Mouse (Mus musculus) kidney, postnatal 10 days (tissue): ENCODE results near the gene Zfp213.
A peak's percentile ranks its signal among the peaks of the same experiment; 100 is the strongest.

Source experiments
- DNase-seq: peaks from one replicate; pipeline ENCODE4 v3.0.0; 2021; ENCODE audit warnings: mixed read lengths

The Zfp213 gene

DNA sequence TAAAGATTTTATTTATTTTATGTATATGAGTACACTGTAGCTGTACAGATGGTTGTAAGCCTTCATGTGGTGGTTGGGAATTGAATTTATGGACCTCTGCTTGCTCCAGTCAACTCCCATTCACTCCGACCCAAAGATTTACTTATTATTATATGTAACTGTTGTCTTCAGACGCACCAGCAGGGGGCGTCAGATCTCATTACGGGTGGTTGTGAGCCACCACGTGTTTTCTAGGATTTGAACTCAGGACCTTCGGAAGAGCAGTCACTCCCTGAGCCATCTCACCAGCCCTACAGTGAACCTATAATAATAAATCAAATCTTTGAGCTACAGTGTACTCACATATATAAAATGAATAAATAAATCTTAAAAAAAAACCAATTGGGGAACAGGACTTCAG, 8.0 kb upstream of the Zfp213 start:
- DNase-seq: no peak

DNA sequence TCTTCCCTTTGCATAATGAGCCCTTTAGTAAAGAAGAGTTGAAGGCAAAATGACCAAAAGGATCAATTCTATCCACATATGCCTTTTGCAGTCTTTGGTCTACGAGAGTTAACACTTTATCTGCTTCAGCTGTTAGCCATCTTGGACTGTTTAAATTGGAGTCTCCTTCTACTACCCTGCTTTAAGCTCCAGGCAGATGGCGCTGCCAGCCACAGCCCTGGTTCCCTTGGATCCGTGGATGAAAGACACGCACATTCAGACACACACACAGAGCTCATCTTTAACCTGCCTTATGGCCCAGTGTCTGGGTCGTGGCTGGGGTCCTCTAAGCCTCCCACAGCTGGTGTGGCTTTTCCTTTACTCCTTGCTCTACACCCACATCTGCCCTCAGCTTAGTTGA, 7.0 kb upstream of the Zfp213 start:
- DNase-seq: peak; percentile 40

DNA sequence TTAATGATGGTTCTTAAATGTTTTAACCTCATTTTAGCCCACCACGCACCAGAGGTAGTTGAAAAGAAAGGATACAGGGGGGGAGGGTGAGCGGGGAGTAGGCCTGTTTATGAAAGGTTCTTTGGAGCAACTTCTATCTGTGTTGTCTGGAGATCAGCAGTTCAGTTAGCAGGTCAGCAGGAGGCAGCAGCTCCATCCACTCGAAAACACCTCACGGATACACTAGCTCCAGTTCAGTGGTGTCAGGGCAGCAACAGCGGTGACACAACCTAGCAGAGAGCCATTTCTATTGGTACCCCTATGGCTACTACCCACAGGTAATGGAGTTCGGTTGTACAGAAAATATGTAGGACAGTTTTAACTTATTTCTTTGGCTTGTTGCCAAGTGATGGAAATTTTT, 6.0 kb upstream of the Zfp213 start:
- DNase-seq: peak; percentile 64

DNA sequence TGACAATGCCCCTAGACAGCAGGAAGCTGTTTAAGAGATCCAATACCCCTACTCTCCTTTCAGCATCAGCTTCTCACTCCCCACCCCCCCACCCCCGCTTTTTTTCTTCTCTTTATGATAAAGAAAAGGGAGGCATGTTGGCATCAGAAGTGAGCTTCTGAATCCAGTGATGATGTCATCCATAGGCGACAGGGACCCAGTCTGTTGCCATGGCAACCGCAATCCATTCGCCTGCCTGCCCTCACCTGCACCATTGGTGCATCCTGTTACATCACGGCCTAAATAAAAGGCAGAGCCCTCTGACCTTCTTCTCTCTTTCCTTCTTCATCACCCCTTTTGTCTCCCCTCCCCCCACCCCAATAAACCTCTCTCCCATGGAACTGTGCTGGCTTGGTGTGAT, 4.3 kb upstream of the Zfp213 start:
- DNase-seq: no peak

DNA sequence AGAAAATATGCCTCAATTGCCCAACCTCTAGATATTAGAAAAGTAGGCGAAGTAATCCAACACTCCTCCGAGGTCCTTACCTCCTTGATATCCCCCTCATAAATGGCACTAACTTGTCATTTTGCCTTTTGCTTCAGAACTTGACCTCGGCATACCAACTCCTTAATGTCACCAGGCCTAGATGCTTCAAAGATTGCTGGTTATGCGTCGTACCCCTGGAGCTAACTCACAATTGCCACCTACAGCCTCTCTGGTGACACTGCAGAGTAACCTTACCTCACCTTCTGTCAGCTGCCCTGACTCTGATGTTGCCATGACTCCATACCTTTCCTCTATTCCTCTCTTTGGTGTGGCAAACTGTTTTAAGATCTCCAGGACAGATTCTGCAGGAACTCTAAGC, 2.7 kb upstream of the Zfp213 start:
- no peak for DNase-seq

DNA sequence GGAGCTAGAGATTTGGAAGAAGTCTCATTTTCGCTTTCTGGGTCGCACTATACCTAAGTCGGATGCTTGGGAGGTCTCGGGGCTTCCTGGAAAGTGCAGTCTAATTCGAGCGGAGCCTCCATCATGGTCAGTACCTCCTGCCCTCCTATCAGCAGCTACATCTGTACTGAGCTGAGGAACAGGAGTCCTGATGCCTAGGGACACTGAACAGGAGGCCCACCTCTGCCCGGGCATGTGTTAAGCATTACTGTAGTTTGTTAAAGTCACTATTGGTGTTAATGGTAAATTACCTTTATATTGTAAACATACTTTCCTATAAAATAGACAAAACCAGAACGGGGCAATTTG, 304 bp upstream of the Zfp213 start:
- DNase-seq: no peak

DNA sequence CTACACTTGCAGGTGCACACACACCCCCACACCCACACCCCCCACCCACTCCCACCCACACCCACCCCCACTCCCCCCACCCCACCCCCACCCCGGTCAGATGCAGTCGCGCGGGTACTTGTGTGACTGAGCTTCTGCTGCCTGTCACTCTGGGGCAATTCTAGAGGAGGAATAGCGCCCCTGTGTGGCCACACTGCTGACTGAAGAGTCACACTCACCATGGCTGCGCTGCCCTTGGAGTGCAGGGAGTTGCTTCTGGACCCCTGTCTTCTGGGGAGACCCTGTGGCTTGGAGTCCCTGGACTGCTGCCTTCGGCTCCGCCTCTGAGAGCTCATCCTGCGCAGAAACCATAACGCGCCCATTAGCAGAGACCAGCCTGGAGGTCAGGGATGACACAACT, 4.3 kb downstream of the Zfp213 start:
- DNase-seq: peak; percentile 69

DNA sequence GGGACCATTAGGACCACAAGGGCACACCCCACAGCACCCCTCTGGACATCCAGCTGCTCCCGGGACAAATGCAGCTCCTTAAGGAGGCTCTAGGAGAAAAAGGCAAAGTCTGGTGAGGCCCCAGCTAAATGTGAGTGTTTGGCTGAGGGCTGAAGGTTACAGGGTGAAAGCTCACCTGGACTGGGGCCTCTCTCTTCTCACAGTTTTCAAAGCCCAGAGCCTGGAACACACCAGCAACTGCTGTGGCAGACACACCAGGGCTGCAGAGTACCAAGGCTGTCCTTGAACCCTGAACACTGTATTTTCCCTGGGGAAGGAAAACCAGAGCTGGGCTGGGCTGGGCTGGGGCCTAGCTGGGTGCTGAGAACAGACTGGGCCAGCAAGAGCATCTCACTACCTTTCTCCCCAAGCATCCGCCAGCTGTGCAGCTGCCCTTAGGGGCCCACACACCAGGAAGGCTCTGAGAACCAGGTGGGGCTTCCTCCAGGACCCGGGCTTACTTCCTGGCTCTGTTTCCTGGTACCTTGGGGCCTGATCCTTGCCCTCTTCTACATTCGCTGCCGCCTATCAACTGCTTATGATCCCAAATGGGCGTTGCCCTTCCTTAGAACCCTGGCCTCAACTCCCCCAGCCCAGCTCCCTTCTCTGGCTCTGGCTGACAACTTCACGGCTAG, 8.7 kb downstream of the Zfp213 start:
- no peak for DNase-seq

DNA sequence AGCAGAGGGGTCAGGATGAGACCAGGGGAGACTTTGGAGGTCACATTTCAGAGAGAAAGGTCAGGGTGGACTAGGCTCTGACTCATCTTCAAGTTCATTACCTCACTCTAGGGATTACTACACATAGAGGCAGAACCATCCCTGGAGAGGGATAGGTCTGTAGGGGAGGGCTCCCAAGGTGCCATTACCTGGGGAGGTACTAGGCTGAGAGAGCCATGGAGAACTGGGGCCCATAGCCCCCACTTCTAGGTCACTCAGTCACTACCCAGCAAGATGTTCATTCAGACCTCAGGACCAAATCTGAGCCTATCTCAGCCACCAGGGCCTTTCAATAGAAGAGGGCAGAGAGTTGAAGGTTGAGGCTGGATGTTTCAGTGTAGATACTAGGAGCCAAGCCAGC, 9.7 kb downstream of the Zfp213 start:
- DNase-seq: no peak

DNA sequence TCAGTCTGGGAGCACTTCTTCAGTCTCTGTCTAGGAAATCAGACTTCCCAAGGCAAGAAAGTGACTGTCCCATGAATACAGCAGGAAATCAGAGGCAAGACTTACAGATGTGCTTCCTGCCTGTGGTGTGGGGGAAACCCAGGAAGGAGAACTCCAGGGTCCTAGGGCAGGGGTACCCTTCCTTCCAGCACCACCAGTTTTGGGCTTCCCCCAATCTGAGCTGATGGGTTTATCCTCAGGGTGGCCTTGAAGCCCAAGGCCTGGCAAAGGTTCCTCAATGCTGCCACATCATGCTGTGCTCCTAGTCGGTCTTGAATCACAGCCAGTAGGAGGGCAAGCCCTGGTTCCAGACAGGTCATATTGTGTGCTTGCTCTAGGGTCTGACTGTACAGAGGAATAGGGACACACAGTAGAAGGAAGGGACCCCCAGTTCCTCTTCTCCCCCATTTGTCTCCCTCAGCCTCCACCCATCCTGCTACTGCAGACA, 10.4 kb downstream of the Zfp213 start:
- DNase-seq: no peak

DNA sequence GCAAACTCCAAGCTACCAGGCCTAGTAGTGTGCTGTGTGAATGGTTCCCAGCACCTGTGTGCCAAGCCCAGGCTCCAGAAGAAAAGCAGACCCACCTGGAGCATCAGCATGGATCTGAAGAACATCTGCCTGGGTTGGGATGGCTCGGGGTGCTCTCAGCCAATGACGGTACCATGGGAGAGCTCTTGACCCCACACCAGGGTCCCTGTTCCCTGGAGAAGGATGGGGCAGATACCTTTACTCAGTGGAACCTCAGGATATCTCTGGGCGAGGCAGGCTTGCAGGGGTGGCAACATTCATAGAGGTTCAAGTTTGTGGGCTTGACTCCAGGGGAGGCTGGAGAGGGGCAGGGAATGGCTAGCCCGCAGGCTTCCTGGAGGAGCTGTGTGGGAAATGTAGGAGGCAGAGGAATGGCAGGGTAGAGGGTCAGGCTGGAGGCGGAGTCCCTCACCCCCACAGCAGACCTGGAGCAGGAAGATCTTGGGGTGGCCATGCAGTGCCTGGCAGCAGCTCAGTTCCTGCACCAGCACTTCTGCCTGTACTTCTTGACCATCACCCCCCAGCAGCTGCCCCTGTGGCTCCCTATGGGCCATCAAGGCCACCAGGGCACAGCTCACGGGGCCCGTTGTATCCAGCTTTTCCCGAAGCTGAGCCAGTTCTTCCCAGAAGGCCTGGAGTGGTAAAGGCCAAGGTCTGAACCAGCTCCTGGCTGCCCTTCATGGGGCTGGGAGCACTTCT, 11.0 kb downstream of the Zfp213 start:
- DNase-seq: no peak

DNA sequence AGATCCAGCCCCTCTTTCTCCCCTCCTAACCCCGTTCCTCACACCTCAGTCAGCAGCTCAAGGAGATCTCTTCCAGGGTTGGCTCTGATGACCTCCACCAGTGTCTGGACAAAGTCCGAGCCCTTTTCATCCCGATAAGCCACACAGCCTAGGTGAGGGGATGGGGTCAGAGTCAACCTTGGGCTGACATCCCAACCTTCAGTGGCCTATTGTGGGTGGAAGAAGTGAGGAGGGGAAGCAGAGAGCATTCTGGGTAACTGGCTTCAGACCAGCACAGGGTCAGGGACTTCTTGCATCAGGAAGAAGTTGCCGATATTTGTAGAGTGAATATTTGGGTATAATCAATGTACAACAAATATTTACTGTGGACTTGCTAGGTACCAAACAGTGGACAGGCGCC, 12.1 kb downstream of the Zfp213 start:
- DNase-seq: no peak

DNA sequence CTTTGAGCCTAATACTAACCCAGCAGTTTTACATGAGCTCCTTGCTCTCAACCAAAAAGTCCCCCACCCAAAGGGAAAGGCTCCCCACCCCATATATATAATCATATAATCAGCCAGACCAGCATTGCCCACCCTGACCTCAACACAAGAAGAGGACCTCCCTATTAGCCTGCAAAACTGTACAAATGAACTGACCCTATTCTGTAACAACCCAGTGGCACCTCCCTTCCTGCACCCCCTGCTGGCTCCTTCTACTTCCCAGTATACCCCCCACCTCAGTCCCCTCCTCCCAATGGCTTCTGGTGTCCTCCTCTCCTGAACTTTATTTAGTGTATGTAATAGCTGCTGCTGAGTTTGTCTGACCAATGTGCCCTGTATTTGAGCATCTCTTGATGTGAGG, 12.6 kb downstream of the Zfp213 start:
- DNase-seq: no peak

DNA sequence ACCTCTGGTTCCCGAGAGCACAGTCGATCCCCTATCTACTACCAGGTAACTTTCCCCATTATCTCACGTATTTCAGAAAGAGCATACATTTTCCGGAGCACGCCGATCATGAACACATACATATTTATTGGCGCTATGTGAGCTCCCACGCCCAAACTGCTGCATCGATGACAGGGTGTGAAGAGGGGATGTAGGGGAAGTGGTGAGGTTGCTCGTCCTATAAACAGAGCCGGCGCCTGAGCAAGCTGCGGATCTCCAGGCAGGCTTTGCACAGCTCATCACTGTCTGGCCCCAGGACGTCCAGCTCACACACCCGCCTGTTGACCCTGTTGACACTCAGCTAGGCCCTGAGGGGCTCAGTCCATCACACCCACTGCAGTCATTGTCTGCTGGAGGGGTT, 13.2 kb downstream of the Zfp213 start:
- DNase-seq: peak; percentile 28

DNA sequence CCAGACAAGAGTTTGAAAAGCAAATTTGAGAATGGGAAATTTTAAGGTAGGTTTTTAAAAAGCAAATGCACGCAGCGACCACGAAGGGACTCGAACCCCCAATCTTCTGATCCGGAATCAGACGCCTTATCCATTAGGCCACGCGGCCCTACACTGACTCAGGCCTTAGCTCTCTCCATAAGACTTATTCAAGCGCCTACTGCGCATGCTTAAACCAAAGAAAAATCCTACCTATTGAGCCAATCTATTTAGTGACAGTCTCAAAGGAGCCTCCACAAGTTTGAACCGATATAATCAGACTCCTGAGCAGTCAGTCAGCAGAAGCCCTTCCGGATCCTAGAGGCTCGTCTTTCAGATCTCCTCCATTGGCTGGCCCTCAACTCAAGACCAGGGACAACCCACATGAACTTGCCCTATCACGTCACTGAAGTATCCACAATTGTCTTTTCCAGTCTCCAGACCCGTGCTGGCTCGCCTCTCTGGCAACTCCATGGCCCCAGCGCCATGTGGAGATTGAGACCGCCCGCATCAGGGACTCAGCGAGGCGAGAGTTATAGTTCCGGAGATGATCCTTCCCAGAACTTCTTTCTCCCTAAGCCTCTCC, 13.7 kb downstream of the Zfp213 start:
- peak; percentile 91 for DNase-seq

DNA sequence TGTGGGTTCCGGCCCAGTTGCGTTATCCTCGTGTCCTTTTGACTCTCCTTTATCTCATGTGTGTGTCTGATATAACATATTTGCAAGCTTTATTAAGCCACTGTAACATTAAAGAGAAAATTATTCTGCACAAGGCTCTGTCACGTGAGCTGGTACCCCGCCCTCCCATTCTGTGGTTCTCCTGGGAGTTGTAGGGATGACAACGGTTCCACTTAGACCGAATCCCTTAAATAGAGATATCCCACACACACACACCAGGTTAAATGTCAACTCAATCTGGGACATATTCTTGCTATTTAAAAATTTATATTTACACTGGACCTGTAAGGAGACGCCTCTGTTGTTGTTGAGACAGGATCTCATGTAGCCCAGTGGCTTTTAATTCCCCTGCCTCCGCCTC, 14.6 kb downstream of the Zfp213 start:
- DNase-seq: no peak

DNA sequence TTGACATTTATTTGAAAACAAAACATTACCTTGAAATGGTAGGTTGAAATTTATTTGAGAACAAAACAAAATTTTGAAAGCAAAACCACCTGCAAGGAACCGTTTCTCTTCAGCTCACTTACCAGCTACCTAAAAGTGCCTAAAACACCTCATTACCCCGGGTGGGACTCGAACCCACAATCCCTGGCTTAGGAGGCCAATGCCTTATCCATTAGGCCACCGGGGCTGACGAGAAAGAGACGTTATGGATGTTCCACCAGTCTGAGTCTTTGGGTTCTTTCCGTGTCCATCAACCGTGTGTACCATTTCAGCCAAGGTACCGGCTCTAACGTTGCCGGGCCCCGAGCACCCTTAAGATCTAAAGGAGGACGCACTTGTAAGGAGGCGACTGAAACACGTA, 15.4 kb downstream of the Zfp213 start:
- peak; percentile 82 for DNase-seq

DNA sequence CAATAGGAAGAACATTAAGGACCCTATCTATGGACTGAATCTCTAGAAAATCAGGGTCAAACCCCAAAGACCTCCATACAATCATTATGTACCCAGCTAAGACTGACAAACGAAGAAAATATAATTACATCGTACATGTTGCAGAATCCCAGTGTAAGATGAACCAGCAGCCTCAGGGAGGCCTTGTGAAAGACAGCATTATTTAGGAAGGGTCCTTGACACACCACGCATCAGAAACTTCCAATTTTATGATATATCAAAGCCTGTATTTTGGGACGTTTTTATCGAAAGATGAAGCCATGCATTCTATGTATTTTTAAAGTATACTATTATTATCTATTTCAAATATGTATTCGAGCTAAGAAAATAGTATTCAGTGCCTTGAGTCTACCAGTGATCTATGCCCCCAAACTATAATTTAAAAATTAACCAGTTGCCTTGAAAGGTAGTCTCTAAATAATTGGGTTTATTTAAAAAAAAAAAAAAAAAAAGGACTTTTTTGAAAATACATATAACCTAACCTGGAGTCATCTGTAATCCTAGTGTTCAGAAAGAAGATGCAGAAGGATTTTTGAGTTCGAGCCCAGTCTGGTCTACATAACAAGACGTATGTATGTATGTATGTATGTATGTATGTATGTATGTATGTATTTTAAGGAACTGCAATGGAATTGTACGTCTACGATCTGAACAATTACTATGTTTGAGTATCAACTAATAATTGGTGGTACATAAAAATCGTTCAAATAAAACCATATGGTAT, 16.2 kb downstream of the Zfp213 start:
- no peak for DNase-seq

DNA sequence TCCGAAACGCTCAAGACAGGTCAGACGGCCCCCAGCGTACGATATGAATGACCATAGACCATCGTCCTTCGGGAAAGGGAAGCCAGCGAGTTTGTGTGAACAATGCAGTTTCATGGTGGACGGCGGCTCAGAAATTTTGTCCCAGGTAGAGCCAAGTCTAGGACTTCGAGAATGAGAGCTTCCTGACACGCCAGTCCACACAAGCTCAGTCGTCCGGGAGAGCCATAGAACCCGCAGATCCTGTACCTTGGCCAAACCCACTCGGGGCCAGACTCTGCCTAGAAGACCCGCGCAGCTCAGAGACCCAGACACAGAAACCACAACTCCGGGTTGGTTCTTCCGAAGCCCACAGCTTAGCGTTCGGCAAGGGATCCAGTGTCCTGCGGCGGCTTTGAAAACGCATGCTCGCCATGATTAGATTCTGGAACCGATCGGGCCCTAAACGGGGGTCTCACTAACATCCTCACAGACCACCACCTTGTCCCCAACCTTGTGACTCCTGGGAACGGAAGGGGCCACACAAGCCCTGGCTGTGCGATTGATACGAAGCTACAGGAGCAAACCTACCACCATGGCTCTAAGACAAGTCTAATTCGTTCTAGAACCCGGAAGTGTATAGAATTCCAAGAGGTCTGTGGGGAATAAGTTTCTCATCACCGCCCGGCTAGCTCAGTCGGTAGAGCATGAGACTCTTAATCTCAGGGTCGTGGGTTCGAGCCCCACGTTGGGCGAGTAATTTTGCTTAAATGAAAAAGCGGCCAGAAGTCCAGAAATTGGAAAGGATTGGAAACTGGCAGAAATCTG, 17.1 kb downstream of the Zfp213 start:
- peak; percentile 88 for DNase-seq

DNA sequence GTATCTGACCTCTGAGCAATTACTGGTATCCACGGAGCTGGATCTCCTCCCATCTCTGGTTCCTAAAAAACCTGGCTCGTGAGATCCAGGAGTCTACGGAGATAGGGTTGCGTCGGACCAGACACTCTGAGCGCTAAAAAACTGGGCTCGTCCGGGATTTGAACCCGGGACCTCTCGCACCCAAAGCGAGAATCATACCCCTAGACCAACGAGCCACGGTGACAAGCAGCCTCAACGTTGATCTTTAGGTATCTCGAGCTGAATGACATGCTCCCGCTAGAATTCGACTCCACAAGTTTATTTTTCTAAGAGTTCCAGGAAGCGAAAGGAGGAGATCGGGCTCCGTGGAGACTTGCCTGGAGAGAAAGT, 17.7 kb downstream of the Zfp213 start:
- peak; percentile 80 for DNase-seq

DNA sequence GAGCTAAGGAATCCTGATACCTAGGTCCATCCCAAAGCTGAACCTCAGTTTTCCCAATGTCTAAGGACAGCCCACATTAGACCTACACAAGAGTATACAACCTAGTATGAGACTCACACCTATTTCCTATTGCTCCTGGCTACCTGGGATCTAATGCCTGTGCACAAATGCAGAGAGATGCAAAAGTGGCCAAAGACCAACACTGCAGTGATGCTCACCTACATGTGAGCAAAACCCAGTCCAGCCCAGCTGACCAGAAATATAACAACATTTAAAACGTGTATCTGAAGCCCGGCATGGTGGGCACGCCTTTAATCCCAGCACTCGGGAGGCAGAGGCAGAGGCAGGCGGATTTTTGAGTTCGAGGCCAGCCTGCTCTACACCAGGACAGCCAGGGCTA, 18.2 kb downstream of the Zfp213 start:
- no peak for DNase-seq

DNA sequence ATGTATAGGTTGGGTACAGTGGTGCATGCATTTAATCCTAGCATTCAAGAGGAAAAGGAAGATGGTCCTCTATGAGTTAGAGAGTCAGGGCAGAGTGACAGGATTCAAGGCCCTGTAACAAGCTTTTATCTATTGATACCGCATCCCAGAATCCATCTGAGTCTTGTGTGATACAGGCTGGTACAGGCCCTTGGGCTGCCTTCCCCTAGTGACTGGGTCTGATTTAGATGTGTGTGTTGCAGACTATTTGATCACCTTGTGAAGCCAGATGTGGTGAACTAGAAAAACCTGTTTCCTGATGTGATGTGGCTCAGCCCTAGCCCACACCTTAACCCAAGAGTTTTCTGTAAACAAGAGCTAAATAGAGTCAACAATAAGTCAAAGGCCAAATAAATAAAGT, 19.3 kb downstream of the Zfp213 start:
- no peak for DNase-seq

DNA sequence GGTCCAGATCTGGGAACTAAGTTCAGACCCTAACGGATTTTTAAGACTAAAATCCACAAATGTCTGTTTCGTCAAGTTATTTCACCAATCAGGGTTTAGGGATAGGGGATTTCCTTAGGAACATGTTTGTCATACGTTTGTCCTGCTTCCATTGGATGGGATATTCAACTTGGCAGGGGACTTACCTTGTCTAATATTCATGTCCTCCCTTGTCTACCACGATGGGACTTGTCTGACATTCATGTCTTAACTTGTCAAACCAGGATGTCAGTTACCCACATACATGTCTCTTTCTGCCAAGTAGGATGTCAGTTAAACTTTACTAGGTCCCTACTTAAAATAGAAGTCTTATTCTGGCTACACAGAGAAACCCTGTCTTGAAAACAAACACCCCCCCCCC, 20.1 kb downstream of the Zfp213 start:
- no peak for DNase-seq
